Mouse (Mus musculus): Measurements from ENCODE around the gene Btbd16. TPM values are rescaled to one million over a fixed set of nuclear protein-coding genes. Genes with fewer than 3 reads are reported as not detected.

Gene Btbd16
- polyA plus RNA-seq, 1 experiment: 0.04 TPM

- peak; percentile 96 for DNase-seq (ENCODE audit: low spot score)
Measured at GRCm38 (mm10) chr7:130865613-130866591, 92.0 kb downstream of the Btbd16 start, which contains the start of gene Plekha1. TSS of gene Plekha1 (plus strand) at chr7:130865756.

- DNase-seq (ENCODE audit: low spot score): no peak
Measured at GRCm38 (mm10) chr7:130866640-130867039, 92.8 kb downstream of the Btbd16 start.

GRCm38 (mm10) chr7:130867256-130867655, 93.4 kb downstream of the Btbd16 start:
- DNase-seq (ENCODE audit: low spot score): no peak

Other genes starting within 250 kb of the Btbd16 start
- 61.5 and 65.4 TPM in 2 replicates for gene Nsmce4a, start 201.0 kb upstream of the Btbd16 start, polyA plus RNA-seq (2012; rRNA removed)
- 67.5 and 88.1 TPM in 2 replicates for gene Tacc2, start 196.6 kb upstream of the Btbd16 start, polyA plus RNA-seq (2012; rRNA removed)
- gene Plekha1, start 91.7 kb downstream of the Btbd16 start, polyA plus RNA-seq (2012; rRNA removed): 40.5 and 49.0 TPM in 2 replicates
- 184 and 275 TPM in 2 replicates for gene Htra1, start 162.0 kb downstream of the Btbd16 start, polyA plus RNA-seq (2012; rRNA removed)

All from urinary bladder, adult 2 months (tissue).